Mouse (Mus musculus): ENCODE measurements around the gene Gm45623.

The Gm45623 gene

DNA sequence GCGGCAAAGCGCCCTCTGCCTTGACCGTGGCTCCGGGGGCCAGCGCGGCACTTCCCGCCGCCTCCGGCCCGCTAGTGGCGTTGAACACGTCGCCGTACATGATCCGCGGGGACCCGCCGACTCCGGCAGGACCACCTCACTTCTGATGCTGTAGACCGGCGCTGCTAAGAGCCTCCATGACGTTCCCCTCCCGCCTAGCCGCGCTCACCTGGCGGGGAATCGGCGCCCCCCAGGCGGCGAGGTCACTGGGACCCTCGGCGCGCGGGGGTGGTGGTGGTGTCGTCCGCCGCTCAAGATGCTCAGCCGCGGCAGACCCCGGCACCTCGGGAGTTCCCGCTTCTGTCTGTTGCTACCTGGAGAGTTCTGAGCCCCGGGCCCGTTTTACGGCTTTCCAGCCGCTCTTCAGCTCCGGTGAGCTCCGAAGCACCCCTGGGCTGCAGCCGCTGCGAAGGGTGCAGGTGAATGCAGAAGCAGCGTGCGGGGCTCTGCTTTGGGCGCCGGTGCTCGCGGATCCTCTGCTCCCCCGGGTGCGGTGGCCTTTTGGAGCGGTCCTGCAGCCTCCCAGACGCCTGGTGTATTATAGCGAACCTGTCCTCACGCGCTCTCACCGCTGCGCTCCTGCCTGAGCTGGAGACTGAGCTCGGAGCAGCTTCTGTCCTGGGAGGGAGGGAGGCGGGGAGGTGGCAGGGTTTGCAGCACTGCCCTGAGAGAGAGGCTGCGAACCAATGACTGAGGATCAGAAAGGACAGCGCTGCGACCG is at the start of gene Gm45623:
TSS of gene Gm45623 (minus strand) at position 636 of the 760 bp plus-strand sequence.
- no peak for DNase-seq (ENCODE audit: low spot score in 2 of 2)

GRCm38 (mm10) chr13:56797459-56797858 is 43.8 kb upstream of the Gm45623 start:
- no peak for DNase-seq (ENCODE audit: low spot score in 2 of 2)

- no peak for DNase-seq (ENCODE audit: low spot score in 2 of 2)
Measured at GRCm38 (mm10) chr13:56795501-56795900, 41.9 kb upstream of the Gm45623 start.

DNA sequence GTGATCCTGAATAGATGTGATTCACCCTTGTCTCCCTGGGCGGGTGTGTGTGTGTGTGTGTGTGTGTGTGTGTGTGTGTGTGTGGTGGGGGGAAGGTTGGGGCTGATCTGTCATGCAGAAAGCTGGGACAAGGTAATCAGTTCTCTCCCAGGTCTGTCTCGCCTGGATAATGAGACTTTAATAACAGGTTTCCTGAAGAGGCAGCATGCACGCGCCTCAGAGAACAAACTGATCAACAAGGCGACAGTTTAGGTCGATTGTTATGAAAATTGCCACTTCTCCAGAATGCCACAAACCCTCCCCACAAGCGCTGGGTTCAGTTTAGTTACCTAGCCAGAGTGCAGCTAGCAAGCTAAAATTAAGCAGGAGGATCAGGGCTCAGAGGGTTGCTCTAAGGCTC is 40.8 kb upstream of the Gm45623 start:
- no peak for DNase-seq (ENCODE audit: low spot score in 2 of 2)

DNA sequence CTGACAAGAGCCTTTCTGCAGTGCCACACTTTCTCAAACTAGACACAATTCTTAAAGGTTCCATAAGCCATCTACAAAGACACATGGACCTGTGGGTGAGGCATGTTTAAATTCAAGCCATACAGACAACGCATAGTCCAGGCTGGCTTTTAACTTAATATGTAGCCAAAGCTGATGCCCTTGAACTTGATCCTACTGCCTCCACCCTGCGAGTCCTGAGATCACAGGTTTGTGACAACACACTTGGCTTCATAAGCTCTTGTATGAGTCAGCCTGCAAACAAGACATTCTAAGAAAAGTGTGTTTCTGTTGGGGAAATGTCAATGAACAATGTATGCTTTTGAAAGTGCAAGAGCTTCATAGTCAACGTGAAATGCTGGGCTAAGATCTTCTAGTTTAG is 39.2 kb upstream of the Gm45623 start:
- no peak for DNase-seq (ENCODE audit: low spot score in 2 of 2)

DNA sequence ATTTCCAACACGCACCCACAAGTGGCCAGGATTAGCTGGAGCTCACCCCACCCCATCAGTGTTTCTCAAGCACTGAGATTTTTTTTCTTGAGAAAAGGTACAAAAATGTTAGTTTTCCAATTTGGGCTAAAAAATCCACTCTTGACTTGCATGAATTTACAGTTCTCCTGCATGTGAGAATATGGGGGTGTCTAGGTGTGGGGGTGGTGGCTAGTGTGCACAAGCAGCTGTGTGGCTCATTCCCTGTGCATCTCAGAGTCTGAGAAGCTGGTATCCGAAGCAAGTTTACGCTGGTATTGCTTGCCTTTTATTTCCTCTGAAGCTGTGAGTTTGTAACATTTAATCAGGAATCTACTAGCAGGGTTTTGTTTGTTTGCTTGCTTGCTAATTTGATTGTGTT is 37.1 kb upstream of the Gm45623 start:
- DNase-seq (ENCODE audit: low spot score in 2 of 2): peak in 1 of 2 experiments; percentile 74

DNA sequence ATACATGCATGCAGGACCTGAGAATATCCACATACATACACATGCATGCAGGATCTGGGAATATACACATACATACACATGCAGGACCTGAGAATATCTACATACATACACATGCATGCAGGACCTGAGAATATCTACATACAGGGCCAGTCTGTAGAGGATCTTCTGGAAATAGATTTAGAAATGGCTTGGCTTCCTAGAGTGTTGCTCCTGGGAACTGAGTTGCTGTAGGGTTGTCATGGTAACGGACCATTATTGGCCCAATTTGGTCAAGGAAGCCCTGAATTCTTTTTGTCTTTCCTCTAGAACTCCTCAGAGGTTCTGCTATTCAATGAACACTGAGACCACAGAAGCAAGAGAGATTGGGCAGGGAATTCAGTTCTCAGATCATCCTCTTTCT is 29.0 kb upstream of the Gm45623 start:
- DNase-seq (ENCODE audit: low spot score in 2 of 2): peak in 1 of 2 experiments; percentile 40

DNA sequence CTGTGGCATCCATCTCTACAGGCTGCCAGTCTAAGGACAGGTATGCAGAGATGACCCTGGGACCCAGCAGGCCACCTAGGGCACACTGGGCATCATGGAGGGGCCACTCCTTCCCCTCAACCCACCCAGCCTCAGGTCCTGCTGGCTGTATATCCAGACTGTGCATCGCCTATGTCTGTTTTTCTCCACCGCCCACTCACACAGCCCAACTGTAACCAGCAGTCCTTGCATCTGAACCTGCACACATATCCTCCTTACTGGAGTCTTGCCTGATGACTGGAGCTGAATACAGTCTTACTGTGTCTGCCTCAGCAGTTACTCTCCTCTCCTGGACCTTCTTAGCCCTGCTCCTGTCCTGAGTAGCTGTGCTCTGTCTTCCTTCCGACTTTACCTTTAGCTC is 28.1 kb upstream of the Gm45623 start:
- DNase-seq (ENCODE audit: low spot score in 2 of 2): peak in 1 of 2 experiments; percentile 48

- DNase-seq (ENCODE audit: low spot score in 2 of 2): no peak
Measured at GRCm38 (mm10) chr13:56780746-56781469, 27.3 kb upstream of the Gm45623 start.

DNA sequence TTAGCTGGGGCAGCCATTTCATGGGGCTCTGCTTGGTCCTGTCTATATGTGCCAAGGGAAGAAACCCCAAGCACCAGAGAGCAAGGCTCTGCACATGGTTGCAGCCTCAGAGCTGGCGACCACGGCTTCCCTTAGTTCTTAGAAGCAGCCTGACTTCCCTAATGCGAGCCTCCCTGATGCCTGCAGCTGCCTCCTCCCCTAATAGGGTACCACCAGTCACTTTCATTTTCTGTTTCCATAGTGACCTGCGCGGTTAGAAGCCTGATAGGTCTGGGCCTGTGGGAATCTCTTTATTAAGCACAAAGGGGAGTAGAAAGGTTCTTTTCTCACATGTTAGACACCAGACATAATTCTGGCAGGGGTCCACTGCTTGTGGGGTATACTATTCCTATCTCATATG is 20.7 kb upstream of the Gm45623 start:
- no peak for DNase-seq (ENCODE audit: low spot score in 2 of 2)

- DNase-seq (ENCODE audit: low spot score in 2 of 2): no peak
Measured at GRCm38 (mm10) chr13:56773262-56773870, 19.7 kb upstream of the Gm45623 start.

GRCm38 (mm10) chr13:56772592-56772991 is 19.0 kb upstream of the Gm45623 start:
- DNase-seq (ENCODE audit: low spot score in 2 of 2): no peak

- no peak for DNase-seq (ENCODE audit: low spot score in 2 of 2)
Measured at GRCm38 (mm10) chr13:56770786-56771185, 17.2 kb upstream of the Gm45623 start.

DNA sequence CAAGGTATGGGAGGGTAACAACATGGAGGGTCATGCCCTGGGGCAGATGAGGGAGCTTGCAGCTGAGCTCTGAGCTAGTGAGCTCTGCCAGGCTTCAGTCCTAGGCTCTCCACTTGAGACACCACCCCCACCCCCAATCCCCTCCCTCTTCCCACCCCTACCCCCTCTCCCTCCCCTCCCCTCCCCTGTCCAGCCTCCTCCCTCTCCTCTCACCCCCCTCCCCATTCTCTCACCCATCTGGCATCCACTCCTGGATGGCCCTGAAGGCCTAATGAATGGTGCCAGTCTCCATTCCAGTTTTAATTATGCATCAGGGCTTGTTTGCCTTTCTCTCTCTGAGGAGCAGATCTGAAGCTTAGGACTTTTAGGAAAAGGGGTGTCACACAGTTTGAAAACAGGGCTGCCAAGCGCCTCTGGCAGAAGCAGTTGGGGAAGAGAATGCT is 16.5 kb upstream of the Gm45623 start:
- DNase-seq (ENCODE audit: low spot score in 2 of 2): no peak

DNA sequence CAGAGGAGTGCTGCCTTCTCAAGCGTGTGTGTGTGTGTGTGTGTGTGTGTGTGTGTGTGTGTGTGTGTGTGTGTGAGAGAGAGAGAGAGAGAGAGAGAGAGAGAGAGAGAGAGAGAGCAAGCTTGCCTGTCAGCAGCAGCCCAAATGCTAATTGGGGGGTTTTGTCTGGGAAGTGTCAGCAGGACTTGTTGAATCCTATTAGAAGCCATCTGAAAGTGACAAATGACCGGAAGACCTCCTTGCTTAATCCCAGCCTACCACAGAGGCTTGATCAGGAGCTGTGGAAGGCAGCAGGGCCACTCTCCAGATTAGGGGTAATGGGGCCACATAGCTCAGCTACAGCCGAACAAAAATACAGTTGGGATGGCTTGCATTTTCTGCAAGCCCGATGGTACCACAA is 15.8 kb upstream of the Gm45623 start:
- DNase-seq (ENCODE audit: low spot score in 2 of 2): no peak

DNA sequence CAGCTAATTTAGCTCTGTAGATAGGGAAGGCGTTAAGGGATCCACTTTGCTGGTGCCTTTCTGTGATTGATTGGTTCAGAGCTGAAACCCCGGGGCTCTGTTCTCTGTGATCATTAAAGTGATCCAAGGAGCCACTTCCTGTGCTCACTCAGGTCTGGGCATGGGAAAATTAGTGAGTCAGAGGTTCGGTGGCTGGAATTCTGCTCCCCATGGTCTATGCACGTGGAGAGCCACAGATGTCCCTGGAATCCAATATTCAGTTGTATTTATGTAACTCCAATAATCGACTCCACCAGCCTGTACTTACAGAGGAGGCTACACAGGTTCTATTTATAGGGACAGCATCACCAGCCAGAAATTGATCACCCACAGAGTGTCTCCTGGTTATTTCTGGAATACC is 12.6 kb upstream of the Gm45623 start:
- no peak for DNase-seq (ENCODE audit: low spot score in 2 of 2)

- DNase-seq (ENCODE audit: low spot score in 2 of 2): no peak
Measured at GRCm38 (mm10) chr13:56765284-56766032, 11.8 kb upstream of the Gm45623 start.

DNA sequence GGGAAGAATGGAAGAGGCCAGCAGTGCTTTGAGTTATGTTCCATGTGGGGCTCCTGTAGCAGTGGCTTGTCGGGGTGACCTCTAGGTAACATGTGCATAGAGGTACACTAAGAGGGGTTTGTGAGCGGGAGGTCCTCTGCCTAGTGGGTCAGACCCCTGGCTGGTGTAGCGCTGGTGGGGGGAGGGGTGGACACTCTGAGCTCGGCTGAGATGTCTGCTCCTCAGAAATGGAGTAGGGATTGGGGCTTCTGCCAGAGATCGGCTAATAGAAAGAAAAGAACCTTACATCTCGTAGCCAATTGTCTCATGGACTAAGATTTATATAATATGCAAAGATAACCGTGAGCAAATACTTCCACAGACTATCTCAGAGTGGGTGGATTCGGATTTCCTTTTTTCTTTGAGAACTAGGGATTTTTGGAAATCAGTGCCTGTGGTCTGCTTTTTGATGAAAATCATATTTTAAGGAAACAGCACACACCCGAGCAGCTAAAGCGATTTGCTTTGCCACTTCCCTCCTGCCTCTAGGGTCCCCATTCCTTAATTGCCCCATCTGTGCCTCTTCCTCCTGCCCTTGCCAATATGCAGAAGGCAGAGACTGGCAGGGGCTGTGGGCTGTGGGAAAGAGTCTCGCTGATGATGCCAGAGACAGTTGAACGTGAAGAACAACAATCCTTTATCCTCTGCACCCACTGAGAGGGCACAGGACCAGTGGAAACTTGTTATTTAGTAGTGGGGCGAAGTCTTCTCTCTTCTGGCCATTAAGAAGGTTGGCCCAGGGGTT is 9.0 kb upstream of the Gm45623 start:
- DNase-seq (ENCODE audit: low spot score in 2 of 2): no peak

DNA sequence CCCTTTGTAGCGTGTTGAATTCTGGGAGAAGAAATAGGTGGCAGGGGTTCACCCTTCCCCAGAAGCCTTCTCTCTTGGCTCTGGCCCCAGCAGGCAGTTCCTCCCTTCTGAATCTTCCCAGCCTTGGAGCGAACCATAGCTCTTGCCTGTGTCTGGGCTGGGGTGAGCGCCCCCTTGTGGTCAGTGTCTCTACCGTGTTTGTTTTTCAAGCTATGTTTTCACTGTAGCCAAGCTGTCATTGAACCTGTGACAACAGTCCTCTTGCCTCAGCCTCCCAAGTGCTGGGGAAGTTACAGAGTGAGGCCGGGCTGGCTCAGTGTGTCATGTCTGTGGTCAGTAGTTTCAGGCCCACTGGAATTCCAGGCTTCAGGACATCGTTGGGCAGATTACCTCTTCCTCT is 4.9 kb upstream of the Gm45623 start:
- no peak for DNase-seq (ENCODE audit: low spot score in 2 of 2)

GRCm38 (mm10) chr13:56757201-56757600 is 3.6 kb upstream of the Gm45623 start:
- no peak for DNase-seq (ENCODE audit: low spot score in 2 of 2)

- DNase-seq (ENCODE audit: low spot score in 2 of 2): no peak
Measured at GRCm38 (mm10) chr13:56755871-56756270, 2.2 kb upstream of the Gm45623 start.
